Mouse (Mus musculus) intestine, embryonic 16.5 days (tissue): ENCODE measurements around the gene Rad9b. TPM values are rescaled to one million over a fixed set of nuclear protein-coding genes. Genes with fewer than 3 reads are reported as not detected.

Experiments
- ATAC-seq: fragments of 200-750 bp; cut with Nextera tagmentation; 2 replicates; pipeline ENCODE4 v1.8.0; 2017; ENCODE audit warnings: moderate TSS enrichment, moderate library complexity
- H3K27ac ChIP-seq: fragments of 300-500 bp; sonication (generic); 2 replicates; pipeline ENCODE4 v1.5.1; 2014; ENCODE audit warnings: mild to moderate bottlenecking, low read length
- H3K27me3 ChIP-seq: fragments of 300-500 bp; sonication (generic); replicated peaks from 2 replicates; pipeline ENCODE4 v1.6.1; 2014; ENCODE audit warnings: low read length, control low read depth, mixed read lengths; ENCODE audit not compliant: control insufficient read depth, insufficient read depth
- H3K36me3 ChIP-seq: fragments of 300-500 bp; sonication (generic); 2 replicates; pipeline ENCODE4 v1.6.1; 2014; ENCODE audit warnings: low read length, control low read depth; ENCODE audit not compliant: control insufficient read depth, insufficient read depth
- H3K4me1 ChIP-seq: fragments of 300-500 bp; sonication (generic); 2 replicates; pipeline ENCODE4 v1.6.1; 2014; ENCODE audit warnings: low read length, control low read depth, mixed read lengths; ENCODE audit not compliant: control insufficient read depth, insufficient read depth
- H3K4me2 ChIP-seq: fragments of 300-500 bp; sonication (generic); 2 replicates; pipeline ENCODE4 v1.6.1; 2014; ENCODE audit warnings: low read depth, low read length, control low read depth
- H3K4me3 ChIP-seq: fragments of 300-500 bp; sonication (generic); 2 replicates; pipeline ENCODE4 v1.5.1; 2014; ENCODE audit warnings: mild to moderate bottlenecking, low read length
- H3K9ac ChIP-seq: fragments of 300-500 bp; sonication (generic); 2 replicates; pipeline ENCODE4 v1.6.1; 2014; ENCODE audit warnings: low read depth, low read length
- H3K9me3 ChIP-seq: fragments of 300-500 bp; sonication (generic); 2 replicates; pipeline ENCODE4 v1.6.1; 2016; ENCODE audit warnings: low read length, control low read depth; ENCODE audit not compliant: control insufficient read depth
- WGBS: fragments of 180-500 bp; shearing (Covaris S2); extraction: QIAGEN DNeasy Blood & Tissue Kit; methylation state at CpG from one replicate; pipeline ENCODE4 v1.1.7; 2014; 5-methylcytosine and 5-hydroxymethylcytosine counted together
- polyA plus RNA-seq: library from polyadenylated mRNA; unstranded; fragments of >200 nt; fragmentation: Nextera tagmentation; extraction: Ambion mirVana; gene quantifications from 2 replicates; pipeline ENCODE4 v1.2.1, GENCODE M21; 2015

Rad9b gene
- polyA plus RNA-seq, 1 experiment from 2014 or later, result 7.4 TPM

DNA sequence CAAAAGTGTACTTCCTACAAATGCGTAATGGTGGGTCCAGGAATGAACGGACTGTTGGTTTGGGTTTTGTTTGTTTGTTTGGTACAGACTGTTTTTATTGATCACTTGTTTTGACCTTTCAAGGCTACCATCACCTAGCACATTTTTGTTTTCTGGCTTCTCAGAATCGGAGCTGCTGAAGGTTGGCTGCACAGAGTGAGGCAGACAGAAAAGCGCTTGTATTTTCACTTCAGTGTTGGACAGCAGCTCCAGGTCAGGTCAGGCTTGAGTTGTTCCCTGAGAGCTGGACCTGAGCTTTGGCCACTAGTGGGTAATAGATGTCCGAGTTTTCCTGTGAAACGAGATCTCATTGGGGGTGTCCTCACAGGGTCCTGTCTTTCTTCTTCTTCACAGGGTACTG, 60.9 kb downstream of the Rad9b start:
- 68% methylated on average over 6 of the region's 6 CpGs for WGBS
- no peaks in the 10 kb centered on the region for H3K36me3 ChIP-seq
- no peak overlapping the region for H3K4me2 ChIP-seq
- ATAC-seq, result no peak
- H3K4me3 ChIP-seq, result no peak overlapping the region
- H3K27me3 ChIP-seq, result no peaks in the 10 kb centered on the region
- no peak overlapping the region for H3K9ac ChIP-seq
- H3K9me3 ChIP-seq, result no peaks in the 10 kb centered on the region
- no peak overlapping the region for H3K27ac ChIP-seq
- H3K4me1 ChIP-seq, result peaks cover 21% of the 10 kb centered on the region

DNA sequence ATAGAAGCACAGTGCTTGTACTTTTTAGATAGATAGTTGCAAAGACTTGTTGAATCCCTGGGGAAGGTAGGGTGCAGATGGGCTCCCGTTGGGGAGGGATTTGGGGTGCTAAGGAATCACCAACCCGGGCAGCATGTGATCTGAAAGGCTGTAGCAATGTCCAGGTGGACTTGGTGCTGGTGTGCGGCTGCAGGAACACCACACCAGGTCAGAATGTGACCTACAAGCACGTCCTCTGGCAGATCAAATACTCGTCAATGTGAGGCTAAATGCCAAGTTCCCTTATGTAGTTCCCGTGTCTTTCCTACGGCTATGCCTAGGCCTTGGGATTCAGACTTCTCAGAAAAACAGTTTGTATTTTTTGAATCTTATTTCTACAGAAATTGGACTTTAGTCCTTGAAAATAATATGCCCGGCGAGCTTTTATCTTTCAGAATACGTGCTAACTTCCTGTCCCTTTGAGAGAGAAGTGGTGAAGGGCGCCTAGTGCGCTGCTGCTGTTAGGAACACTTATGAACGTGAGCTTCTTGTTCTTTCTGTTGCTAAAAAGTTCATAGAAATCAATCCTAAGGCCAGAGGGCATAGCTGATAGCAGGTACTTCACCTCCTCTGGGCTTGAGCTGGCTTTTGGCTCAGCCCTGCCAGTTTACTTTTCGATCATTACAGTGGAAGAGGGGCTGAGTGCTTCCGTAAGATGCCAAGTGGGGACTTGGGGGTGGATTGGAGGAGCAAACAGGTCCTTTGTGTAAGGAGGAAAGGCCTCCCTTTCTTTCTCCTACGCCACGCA, 62.3 kb downstream of the Rad9b start:
- 57% methylated on average over 17 of the region's 17 CpGs for WGBS
- peak overlapping the region; percentile 81 for H3K27ac ChIP-seq

DNA sequence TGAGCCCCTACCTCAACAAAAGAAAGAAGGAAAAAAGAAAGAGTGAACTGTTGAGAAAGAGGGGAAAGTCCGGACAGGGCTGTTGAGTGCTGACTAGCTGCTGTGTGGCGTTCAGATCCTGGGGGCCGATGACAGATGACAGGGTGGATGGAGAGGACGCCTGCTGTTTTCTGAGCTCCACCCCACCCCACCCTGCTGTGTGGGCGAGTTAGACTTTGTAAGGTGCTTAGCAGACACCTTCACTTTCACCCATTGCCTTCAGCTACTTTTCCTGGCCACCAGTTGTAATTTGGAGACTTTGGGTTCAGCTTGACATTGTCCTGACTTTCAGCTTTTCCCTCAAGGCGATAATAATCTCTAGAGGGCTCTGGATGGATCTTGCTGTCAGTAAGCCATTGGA, 62.9 kb downstream of the Rad9b start:
- H3K36me3 ChIP-seq, result no peaks in the 10 kb centered on the region
- 41% methylated on average over 6 of the region's 6 CpGs for WGBS
- H3K27me3 ChIP-seq, result no peaks in the 10 kb centered on the region
- peak overlapping the region; percentile 50; the same call in 1 of the 2 replicates for H3K9ac ChIP-seq
- H3K27ac ChIP-seq, result peak overlapping the region; percentile 81
- peak overlapping the region; percentile 43 for H3K4me2 ChIP-seq
- H3K4me3 ChIP-seq, result no peak overlapping the region
- H3K4me1 ChIP-seq, result peaks cover 19% of the 10 kb centered on the region
- peak; percentile 65 for ATAC-seq
- H3K9me3 ChIP-seq, result no peaks in the 10 kb centered on the region

More for the DNA sequence above, 62.3 kb downstream of the Rad9b start:
- Histone ChIP-seq H3K4me3 (no peak overlapping the region), H3K9ac (peak overlapping the region; percentile 50), H3K36me3 (no peaks in the 10 kb centered on the region), H3K4me2 (peak overlapping the region; percentile 43), H3K27me3 (no peaks in the 10 kb centered on the region), H3K4me1 (peaks cover 19% of the 10 kb centered on the region), H3K9me3 (no peaks in the 10 kb centered on the region)
- peak; percentile 62 for ATAC-seq

DNA sequence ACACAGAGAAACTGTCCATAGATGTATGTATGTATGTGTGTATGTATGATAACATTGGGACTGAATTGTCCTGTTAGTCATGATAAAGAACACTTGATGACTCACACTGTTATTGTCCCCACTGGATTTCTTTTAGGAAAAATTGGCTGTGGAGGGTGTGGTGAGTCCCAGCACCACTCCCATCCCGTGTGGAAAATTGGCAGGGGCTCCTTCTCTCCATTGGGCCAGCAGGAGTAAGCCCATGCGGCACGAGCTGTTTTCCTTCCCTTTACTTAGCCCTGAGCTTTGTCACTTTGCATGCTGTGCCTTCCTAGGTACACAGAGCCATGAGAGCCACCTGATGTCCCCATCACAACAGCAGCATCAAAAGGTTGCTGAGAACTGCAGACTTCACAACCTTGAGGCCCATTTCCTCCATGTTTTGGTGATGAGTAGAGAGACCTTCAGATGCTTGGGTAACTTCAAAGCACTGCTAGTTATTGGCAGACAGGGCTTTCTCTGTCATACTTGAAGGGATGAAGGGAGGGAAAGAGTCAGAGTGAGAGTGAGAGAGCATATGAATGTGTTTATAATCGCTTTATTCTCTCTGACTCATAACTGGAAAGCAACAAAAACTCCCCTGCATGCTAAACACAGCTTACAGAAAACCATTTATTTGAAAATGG, 65.8 kb downstream of the Rad9b start:
- Histone ChIP-seq H3K4me2 (no peak overlapping the region), H3K4me1 (peaks cover 18% of the 10 kb centered on the region), H3K9me3 (no peaks in the 10 kb centered on the region), H3K27me3 (no peaks in the 10 kb centered on the region), H3K27ac (no peak overlapping the region), H3K36me3 (no peaks in the 10 kb centered on the region), H3K4me3 (no peak overlapping the region), H3K9ac (no peak overlapping the region)
- ATAC-seq, result no peak
- 82% methylated on average over 4 of the region's 4 CpGs for WGBS

DNA sequence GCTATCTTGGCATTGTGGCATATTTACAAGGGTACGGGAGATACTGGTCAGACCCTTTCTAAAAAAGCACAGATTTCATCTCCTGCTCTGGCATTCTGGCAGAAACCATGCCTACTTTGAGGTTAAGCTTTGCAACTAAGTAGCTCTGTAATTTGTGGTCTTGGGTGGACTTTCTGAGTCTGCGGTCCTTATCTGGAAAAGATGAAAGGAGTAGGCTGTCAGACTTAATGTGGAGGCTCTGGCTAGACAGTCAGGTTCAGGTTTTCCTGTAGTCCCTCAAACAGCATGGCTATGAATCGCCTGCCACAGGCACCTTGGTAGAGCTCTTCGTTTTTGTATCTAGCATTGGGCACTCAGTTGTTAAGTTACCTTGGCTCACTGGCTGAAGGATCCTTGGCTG, 67.0 kb downstream of the Rad9b start:
- no peak overlapping the region for H3K27ac ChIP-seq
- ATAC-seq, result no peak
- no peak overlapping the region for H3K4me3 ChIP-seq
- 82% methylated on average over 4 of the region's 4 CpGs for WGBS
- H3K9me3 ChIP-seq, result no peaks in the 10 kb centered on the region
- no peaks in the 10 kb centered on the region for H3K36me3 ChIP-seq
- no peaks in the 10 kb centered on the region for H3K27me3 ChIP-seq
- H3K4me2 ChIP-seq, result no peak overlapping the region
- peaks cover 10% of the 10 kb centered on the region for H3K4me1 ChIP-seq
- no peak overlapping the region for H3K9ac ChIP-seq

DNA sequence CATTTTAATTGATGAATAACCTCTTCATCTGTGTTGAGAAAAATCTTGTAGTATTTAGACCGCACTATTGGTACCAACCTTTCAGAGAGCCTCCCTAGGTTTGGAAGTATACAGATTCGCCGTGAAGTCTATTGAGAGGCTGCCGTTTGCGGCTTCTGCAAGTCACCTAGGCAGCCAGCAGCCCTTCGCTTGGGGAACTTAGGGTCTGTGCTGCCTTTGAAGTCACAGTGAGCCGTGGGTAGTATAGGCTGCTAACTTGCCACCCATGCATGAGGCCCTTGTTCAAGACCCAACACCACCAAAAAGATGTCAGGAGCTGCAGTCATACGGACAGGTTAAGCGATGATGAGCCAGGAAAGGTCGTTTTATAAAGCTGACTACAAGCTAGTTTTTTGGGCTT, 67.8 kb downstream of the Rad9b start:
- H3K36me3 ChIP-seq, result no peaks in the 10 kb centered on the region
- no peak for ATAC-seq
- no peaks in the 10 kb centered on the region for H3K27me3 ChIP-seq
- peaks cover 6% of the 10 kb centered on the region for H3K4me1 ChIP-seq
- H3K9ac ChIP-seq, result peak overlapping the region; percentile 38; the same call in 1 of the 2 replicates
- H3K9me3 ChIP-seq, result no peaks in the 10 kb centered on the region
- 86% methylated on average over 10 of the region's 10 CpGs for WGBS
- peak overlapping the region; percentile 88 for H3K4me2 ChIP-seq
- peak overlapping the region; percentile 93 for H3K4me3 ChIP-seq
- no peak overlapping the region; the same call in 1 of the 2 replicates for H3K27ac ChIP-seq

DNA sequence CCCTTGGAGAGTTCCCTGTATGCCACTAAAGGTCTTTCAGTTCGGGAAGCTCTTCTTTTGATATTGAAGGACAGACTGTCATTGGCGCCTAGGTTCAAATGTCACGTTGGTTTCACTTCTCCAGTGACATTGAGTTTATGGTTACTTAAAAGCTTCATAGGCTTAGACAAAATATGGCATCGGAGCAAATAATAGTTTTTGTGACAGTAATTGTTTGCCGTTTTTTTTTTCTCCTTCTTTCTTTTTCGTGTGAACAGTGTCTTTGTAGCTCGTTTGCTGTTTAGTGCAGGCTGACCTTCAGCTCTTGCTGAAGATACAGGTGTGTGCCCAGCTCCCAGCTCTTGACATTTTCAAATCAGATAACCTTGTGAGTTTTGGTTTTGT, 68.3 kb downstream of the Rad9b start:
- Histone ChIP-seq H3K4me1 (peaks cover 9% of the 10 kb centered on the region), H3K27me3 (no peaks in the 10 kb centered on the region), H3K9ac (peak overlapping the region; percentile 95), H3K36me3 (no peaks in the 10 kb centered on the region), H3K4me2 (peak overlapping the region; percentile 88), H3K27ac (no peak overlapping the region; the same call in 1 of the 2 replicates), H3K9me3 (no peaks in the 10 kb centered on the region), H3K4me3 (peak overlapping the region; percentile 93)
- WGBS, result 54% methylated on average over 7 of the region's 7 CpGs
- no peak for ATAC-seq

DNA sequence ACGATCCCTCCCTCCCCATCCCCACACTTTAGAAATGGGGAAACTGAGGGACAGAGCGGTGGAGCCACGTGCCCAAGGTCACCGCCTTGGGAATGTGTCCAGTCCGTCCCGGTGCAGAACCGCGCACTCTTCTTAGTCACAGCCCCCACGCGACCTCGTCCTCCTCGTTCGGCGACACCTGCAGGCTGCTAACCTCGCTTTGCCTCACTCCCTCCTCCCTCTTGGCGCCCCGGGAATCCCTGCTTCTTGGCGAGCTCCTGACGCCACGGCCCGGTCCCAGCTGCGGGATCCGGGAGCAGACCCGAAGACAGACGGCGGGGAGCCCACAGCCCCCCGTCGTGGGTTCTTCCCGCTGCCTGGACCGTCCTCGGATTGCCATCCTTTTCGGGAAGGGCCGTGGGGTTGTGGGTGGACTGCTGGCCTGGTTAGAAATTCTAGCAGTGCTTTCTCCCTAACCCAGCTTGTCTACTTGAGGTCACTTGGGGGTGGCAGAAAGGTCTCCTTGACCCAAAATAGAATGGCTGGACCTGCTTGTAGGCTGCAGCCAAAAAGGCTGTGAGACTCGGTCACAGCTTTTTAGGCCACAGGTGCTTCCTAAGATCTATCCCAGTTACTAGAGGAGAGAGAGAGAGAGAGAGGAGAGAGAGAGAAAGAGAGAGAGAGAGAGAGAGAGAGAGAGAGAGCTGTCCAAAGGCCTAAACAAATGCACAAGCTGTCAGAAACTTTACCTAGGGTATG, 68.8 kb downstream of the Rad9b start:
- peaks cover 15% of the 10 kb centered on the region for H3K4me1 ChIP-seq
- peak overlapping the region; percentile 93 for H3K4me3 ChIP-seq
- H3K27ac ChIP-seq, result peak overlapping the region; percentile 64
- H3K27me3 ChIP-seq, result no peaks in the 10 kb centered on the region
- H3K36me3 ChIP-seq, result no peaks in the 10 kb centered on the region
- WGBS, result 1% methylated on average over 34 of the region's 34 CpGs
- peak; percentile 32 for ATAC-seq
- H3K9me3 ChIP-seq, result no peaks in the 10 kb centered on the region
- H3K4me2 ChIP-seq, result peak overlapping the region; percentile 88
- peak overlapping the region; percentile 95 for H3K9ac ChIP-seq
